Mouse (Mus musculus) urinary bladder, postnatal 25 days (tissue): ENCODE data around the gene 2310007B03Rik.

Experiments
- DNase-seq: peaks from one replicate; pipeline ENCODE4 v3.0.0; 2022; ENCODE audit warnings: low spot score

2310007B03Rik gene

DNA sequence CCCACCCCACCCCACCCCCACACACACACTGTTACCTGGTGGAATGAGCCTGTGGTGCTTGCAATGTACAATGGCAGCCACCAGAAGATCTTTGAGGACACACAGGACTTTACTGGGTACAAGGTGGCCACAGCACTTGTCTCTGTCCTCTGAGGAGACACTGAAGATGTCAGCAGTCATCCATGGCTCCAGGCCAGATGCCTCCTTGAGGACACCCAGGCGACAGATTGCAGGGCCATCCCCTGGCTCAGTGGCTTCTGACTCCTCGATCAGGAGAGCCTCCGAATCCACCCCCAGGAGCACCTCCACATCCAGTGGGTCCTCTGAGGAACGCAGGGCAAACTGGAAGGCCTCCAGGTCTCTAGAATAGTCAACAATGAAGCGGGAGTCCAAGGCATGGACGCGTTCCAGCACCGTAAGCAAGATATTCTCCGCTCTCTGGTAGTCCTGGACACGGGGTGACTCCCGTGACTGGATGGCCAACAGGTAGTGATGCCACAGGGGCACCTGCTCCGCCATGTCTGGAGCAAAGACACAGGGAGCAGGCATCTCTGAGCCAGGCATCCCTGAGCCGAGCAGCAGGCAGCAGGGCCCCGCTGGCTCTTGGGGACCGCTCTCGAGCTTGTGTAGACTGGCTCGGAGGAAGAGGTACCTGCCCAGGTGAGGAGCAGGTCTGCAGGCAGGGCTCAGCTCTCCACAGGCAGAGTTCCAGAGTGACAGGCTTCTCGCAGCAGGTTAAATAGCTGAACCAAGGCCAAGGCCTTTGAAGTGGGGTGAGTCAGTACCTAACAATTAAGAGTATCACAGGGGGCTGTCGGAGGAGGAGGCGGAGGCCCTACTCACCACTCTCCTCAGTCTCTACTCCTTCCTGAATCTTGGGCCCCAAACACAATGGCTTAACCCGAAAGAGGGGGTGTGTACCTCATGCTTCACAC is 915 bp downstream of the 2310007B03Rik start:
- no peak for DNase-seq

GRCm38 (mm10) chr1:93158916-93159315 is 1.8 kb downstream of the 2310007B03Rik start:
- peak; percentile 31 for DNase-seq

DNA sequence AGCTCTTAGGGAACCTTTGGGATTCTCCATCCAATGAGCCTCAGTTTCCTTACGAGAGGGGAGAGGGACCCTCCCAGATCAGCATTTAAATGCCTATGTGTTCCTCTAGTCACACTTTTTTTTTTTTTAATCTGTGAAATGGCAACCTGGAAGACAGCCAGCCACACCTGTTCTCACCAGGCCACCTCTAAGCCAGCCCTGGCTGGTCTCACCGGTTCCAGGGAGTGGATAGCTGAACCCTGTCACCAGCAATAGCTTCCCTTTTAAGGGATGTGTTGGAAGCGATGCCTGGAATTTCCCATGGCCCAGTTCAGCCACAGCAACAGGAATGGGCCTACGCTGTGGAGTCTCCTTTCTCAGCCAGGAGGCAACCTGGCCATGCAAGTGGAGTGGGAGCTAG is 3.2 kb downstream of the 2310007B03Rik start:
- DNase-seq, result no peak

DNA sequence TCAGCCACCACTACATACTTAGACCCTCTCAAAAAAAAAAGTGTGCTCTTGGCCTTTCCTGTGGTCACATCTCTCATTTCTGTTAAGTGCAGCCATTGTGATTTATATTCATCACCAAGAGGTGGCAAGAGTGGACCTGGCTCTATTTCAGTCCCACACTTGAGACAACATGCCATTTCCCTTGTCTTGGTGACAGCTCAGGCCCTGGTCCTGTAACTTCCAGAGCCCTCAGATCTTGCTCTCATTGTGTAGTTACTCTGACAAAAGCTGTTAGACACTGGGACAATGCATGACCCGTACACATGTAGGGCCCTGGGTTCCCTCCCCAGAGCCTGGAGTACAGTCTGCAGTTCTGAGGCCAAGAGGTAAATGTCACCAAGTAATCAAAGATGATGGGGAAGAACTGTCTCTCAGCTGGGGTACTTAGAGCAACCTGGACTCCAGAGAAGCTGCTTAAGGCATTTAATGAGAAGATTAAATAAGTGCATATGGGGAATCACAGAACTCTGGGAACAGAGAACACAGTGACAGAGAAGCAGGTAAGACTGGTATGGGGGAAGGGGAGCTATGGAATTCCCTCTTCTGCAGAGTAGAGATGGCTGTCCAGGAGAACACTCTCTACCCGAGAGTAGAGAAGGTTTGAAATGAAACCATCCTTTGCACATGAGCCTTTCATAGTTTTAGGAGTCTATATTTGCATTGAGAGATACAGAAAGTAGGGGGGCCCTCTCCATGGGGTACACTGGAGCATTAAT is 9.7 kb downstream of the 2310007B03Rik start:
- no peak for DNase-seq

DNA sequence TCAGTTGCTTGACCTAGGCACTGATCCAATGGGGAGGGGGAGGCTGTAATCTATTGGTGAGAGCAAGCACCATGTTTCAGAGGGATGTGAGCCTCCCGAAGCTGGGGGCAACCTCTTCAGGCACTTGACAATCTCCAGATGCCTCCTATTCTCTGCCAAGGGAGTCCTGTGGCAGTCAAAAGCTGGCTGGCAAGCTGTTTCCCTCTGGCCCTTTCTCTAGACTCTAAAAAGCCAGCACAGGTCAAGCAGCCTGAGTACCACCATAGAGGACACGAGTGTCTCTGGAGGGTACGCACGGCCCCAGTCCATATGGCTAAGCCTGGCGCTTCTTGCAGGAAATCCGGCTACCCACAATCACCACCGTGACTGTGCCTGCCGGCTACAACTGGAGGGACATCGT is 16.6 kb downstream of the 2310007B03Rik start:
- no peak for DNase-seq

GRCm38 (mm10) chr1:93142871-93143270 is 17.9 kb downstream of the 2310007B03Rik start:
- no peak for DNase-seq

DNA sequence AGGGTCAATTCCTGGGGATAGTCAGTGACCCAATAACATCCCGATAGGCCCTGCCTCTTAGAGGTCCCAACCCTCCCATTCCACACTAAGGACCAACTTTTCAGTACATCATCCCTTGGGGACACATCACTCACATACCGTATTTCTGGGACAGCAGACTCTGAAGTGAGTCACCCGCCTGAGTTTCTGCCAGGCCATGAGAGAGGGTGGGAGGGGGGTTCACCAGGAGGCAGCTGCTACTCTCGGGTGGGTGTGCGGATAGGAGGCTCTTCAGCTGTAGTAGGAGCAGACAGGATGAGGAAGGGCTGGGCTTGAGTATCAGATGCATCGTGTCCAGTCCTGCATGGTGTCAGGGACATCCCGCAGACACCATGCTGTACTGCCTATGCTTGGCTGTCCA is 21.0 kb downstream of the 2310007B03Rik start:
- no peak for DNase-seq

DNA sequence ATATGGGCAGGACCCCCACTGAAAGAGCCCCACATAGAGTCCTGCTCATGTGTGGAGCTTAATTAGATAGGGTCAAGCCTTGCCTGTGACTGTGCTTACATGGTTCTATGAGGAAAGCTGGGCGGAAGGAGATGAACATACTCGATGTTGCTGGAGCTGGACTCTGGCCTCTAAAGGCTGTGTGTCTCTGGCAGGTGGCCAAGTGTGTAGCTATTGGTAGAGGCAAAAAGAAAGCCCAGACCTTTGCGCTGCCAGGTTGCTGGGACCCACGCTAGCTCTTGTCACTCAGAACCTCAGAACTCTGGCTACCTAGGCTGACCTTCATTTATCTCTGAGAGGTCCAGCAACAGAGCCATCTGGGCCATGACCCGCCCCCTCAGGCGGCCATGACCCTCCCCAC is 22.2 kb downstream of the 2310007B03Rik start:
- DNase-seq, result no peak

DNA sequence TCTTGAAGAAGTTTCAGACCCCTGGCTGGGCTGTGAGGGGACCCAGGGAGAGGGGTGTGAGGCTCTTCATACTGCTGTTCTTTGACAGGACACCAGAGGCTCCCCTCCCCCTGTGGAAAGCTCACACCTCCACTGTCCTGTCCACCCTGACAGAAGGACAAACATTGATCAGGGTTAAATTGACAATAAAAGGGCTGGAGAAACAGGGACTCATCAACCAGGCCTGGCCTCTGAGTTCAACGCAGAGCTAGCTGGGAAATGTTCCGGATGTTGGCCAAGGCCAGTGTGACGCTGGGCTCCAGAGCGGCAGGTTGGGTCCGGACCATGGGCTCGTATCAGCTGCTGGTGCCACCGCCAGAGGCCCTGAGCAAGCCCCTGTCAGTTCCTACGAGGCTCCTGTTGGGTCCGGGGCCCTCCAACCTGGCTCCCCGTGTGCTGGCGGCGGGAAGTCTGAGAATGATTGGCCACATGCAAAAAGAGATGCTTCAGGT is 25.7 kb downstream of the 2310007B03Rik start, which contains the start of gene Agxt:
Gene Agxt (plus strand): TSS at position 205 of the 491 bp plus-strand sequence.
- DNase-seq, result no peak

- no peak for DNase-seq
These were observed 28.1 kb downstream of the 2310007B03Rik start for GRCm38 (mm10) chr1:93132676-93133075.

GRCm38 (mm10) chr1:93130242-93130983 is 30.3 kb downstream of the 2310007B03Rik start:
- DNase-seq, result no peak

GRCm38 (mm10) chr1:93128710-93129349 is 31.9 kb downstream of the 2310007B03Rik start:
- peak; percentile 59 for DNase-seq

DNA sequence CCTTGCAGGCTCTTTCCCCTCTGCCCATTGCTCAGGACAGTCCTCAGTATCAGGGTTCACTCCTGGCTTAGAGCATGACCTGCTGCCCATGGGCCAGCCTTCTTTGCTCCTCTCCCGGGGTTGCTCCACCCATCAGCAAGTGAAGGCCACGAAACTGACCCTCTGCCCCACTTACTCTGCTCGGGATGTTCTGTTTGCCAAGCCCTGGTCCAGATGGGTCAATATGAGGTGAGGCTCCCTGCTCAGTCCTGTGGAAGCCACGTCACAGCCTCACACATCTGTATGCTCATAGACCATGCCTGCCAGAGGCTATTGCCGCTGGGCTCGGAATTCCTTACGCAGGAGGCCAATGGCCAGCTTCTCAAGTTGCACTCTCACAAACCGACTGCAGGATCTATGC is 32.5 kb downstream of the 2310007B03Rik start:
- DNase-seq, result no peak

- DNase-seq, result no peak
These were observed 35.5 kb downstream of the 2310007B03Rik start for GRCm38 (mm10) chr1:93125256-93125655.

DNA sequence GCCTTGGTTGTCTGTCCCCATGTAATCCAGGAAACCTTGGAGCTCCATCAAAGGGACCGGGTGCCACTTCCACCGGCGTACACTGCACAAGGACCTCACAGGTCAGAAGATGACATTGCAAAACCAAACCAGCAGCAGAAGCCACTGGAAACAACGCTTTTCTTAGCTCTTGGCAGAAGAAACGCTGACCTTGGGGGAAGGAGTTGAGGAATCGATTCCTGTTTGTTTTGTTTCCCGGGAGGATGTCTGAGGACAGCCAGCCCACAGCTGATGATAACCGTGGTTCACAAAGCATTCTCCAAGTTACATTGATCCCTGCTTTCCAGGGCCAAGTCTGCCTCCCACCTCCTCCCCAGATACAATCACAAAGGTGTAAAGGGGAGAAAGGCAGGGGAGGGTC is 36.7 kb downstream of the 2310007B03Rik start:
- DNase-seq, result no peak

DNA sequence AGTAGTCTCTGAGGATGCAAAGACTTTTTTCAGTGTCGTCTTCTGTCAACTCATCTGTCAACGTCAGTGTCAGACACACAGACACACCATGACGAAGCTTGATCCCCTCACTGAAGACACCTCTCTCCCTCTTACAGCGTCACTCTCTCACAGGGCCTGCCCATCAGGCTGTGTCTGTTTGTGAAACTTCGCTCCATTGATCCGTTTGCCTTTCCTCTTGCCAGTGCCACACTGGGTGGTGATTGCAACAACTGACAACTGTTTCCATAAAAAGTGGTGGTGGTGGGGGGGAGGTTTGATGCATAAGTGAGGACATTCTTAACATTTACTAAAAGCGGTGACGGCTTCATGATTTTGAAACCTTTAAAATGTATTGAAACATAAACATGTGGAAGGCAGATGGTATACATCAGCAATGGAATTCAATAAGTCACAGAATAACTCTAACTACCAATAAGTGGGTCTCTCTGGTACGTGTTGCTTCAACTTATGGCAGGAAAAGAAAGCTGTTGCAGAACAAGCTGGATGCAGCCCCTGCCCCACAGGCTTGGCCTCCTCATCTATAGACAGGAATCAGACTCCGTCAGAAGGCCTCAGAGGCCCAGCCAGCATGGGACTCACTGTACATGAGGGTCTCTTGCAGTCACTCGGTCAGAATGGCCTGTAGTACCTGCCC is 37.4 kb downstream of the 2310007B03Rik start:
- no peak for DNase-seq

DNA sequence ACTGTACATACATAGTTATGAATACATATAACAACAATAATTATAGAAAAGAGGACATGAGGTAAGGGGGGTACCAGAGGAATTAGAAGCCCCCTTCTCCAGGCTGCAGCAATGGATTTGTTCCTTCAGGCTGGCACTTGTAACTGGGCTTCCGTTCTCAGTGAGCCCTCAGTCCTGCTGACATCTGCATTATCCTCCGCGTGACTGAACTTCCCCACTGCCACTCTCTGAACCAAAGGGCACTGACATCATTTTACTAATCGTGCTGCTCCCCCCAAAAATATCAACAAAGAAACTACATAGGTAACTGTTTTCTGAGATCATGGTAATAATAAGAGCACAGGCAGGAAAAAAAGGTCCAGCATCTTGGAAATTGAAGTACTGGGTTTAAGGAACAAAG is 41.9 kb downstream of the 2310007B03Rik start:
- DNase-seq, result no peak

DNA sequence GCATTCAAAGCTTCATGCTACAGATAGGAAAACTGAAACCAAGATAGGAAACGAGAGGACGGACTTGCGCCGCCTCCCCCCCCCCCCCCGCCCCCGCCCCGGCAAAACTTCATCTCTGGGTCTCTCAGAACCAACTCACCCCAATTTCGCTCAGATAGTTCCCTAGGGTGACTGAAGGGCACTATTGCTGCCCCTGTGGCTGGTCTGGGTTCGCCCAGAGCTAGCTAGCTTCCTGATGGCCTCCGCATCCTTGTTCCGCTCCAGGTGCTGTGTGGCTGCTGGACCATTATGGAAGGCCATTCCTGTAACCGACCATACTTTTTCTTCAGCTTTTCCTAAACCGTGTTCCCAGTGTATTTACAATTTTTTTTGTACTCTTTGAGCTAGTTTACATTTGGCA is 45.3 kb downstream of the 2310007B03Rik start:
- DNase-seq, result no peak

DNA sequence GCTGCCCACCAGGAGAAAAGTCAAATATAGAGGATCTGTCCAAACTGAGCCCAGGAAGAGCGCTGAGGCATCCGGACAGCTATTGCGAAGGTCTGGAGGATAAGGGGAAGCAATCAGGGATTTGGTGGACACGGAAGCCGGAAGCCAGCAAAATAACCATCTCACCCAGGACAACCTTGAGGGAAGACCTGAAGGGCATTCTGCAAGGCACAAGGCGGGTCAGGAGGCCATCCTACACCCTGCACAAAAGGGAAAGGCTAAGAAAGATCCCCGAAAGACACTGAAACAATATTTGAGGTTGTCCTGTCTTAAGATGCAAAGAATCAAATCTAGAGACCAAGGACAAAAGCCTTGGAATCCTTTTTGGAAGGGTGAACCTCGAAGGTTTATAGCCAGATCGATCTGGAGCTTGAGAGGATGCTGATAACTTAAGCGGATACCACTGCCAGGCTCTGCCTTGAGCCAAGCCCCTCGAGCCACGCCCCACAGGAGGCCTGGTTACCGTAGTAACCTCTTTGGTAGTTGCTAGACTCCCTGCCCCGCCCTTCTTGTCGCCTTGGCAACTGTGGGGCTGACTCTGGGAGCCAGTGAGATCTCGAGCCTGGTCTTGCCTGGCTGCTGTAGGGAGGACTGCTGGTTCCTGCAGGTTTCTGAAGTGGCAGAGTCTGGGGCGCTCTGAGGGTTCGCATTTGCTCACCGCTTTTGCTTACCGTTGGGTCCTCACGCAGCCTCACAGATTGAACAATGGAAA is 45.9 kb downstream of the 2310007B03Rik start:
- DNase-seq, result peak; percentile 38

DNA sequence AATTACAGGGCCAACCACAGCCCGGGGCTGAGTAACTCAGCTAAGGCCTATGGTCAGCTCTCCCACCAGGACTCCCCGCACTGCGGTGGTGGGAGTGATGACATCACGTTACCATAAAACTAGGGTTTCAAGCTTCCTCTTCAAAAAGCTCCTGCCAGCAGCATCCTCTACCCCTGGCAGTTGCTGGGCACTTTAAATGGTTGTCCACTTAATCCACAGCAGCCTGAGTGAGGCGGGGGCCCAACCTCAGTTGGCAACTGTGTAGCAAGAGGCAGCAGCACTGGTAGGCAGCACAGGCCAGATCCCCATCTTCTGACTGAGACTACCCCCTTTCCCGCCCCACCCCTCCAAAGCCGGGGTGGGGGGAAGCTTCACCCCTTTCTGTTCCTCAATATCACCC is 58.0 kb downstream of the 2310007B03Rik start:
- DNase-seq, result no peak
